Mouse (Mus musculus) forebrain, embryonic 15.5 days (tissue): ENCODE results near the gene Slc4a8. TPM values are rescaled to one million over a fixed set of nuclear protein-coding genes. Genes with fewer than 3 reads are reported as not detected.

Experiments
- ATAC-seq: fragments of 200-750 bp; cut with Nextera tagmentation; replicated peaks from 2 replicates; pipeline ENCODE4 v1.8.0; 2017; ENCODE audit warnings: mild to moderate bottlenecking, moderate TSS enrichment, moderate library complexity
- H3K27ac ChIP-seq: fragments of 300-500 bp; sonication (generic); replicated peaks from 2 replicates; pipeline ENCODE4 v1.5.1; 2015; ENCODE audit warnings: mild to moderate bottlenecking, inconsistent platforms
- H3K27me3 ChIP-seq: fragments of 300-500 bp; sonication (generic); 2 replicates; pipeline ENCODE4 v1.6.1; 2015; ENCODE audit warnings: inconsistent platforms
- H3K36me3 ChIP-seq: fragments of 300-500 bp; sonication (generic); 2 replicates; pipeline ENCODE4 v1.6.1; 2015; ENCODE audit warnings: mild to moderate bottlenecking, inconsistent platforms
- H3K4me1 ChIP-seq: fragments of 300-500 bp; sonication (generic); 2 replicates; pipeline ENCODE4 v1.6.1; 2015; ENCODE audit warnings: inconsistent platforms
- H3K4me2 ChIP-seq: fragments of 300-500 bp; sonication (generic); replicated peaks from 2 replicates; pipeline ENCODE4 v1.6.1; 2015; ENCODE audit warnings: mild to moderate bottlenecking, inconsistent platforms
- H3K4me3 ChIP-seq: fragments of 300-500 bp; sonication (generic); 2 replicates; pipeline ENCODE4 v1.5.1; 2015; ENCODE audit warnings: mild to moderate bottlenecking, inconsistent platforms
- H3K9ac ChIP-seq: fragments of 300-500 bp; sonication (generic); replicated peaks from 2 replicates; pipeline ENCODE4 v1.6.1; 2015; ENCODE audit warnings: mild to moderate bottlenecking, inconsistent platforms
- H3K9me3 ChIP-seq: fragments of 300-500 bp; sonication (generic); 2 replicates; pipeline ENCODE4 v1.6.1; 2016; ENCODE audit warnings: inconsistent platforms
- WGBS: fragments of 180-500 bp; shearing (Covaris S2); methylation state at CpG from one replicate; pipeline ENCODE4 v1.1.7; 2015; ENCODE audit warnings: mixed read lengths; 5-methylcytosine and 5-hydroxymethylcytosine counted together
- polyA plus RNA-seq: library from polyadenylated mRNA; unstranded; fragments of >200 nt; fragmentation: Nextera tagmentation; extraction: Ambion mirVana; gene quantifications from 2 replicates; pipeline ENCODE4 v1.2.1, GENCODE M21; 2015

Slc4a8 gene
- polyA plus RNA-seq, 1 experiment from 2014 or later: 22.8 TPM

DNA sequence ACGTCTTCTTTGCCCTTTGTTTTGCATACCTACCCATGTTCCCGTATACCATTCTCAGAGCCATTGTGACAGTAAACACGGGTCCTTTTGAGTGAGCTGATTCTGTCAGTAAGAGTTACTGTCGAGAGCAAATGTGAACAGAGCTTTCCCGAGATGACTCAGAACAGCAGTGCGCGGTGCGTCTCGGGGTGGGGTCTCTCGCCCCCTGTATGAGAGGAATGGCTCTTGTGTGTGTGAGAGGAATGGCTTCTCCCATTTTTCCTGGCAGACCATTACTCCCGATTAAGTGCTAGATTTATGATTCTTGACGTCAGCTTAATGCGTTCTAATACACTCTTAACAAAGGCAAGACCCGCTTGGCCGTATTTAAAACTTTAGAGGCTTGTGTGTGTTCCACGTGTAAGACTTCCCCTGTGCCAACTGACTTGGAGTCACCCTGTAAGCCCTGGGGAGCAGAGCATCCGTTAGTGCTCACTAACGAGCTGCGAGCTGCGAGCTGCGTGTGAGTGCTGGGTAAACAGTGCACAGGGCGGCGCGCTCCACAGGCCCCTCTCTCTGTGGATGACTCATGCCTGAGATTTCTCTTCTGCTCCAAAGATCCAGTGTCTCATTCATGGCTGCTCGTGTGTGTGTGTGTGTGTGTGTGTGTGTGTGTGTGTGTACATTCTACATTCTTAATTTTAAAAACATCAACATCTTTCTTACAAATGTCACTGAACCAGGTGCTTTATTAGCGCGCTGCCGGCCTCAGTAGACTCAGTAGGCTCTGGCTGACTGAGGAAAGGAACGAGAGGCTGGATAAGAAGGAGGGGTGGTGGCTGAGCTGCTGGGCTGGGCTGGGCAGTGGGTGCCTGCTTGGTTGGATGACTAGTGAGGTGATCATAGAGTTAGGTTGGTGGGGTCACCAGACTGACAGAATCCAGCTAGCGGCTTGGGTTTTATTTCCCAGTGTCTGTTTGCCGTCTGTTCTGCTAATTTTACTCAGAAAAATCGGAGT is 15.8 kb downstream of the Slc4a8 start:
- H3K27ac ChIP-seq: no peak overlapping the region
- WGBS: 53% methylated on average over 32 of the region's 32 CpGs
- H3K4me3 ChIP-seq: no peak overlapping the region
- H3K9me3 ChIP-seq: no peaks in the 10 kb centered on the region
- H3K4me1 ChIP-seq: 0 out of 2 replicates have a peak, but pooled peaks cover 6% of the 10 kb centered on the region
- no peak overlapping the region for H3K9ac ChIP-seq
- no peak for ATAC-seq
- H3K4me2 ChIP-seq: no peak overlapping the region
- H3K36me3 ChIP-seq: no peaks in the 10 kb centered on the region
- H3K27me3 ChIP-seq: no peaks in the 10 kb centered on the region

DNA sequence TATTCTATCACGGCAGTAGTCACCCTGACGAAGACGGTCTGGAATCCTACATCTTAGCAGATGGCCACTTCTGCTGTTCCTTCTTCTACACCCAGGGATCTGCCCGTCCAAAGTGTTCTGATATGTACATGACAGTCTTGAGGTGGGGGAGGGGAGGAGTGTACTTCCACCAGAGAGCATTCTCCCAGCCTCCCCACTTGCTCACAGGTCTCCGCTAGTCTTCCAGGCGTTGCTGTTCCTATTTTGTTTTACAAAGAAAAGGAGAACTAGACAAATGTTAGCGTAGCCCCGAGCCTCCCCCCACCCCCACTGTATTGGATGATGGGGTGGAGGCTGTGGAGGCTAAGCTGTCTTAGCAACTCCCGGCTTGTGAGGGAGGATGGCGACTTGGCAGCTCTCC is 18.3 kb downstream of the Slc4a8 start:
- H3K27ac ChIP-seq: no peak overlapping the region
- no peaks in the 10 kb centered on the region for H3K27me3 ChIP-seq
- H3K4me1 ChIP-seq: 0 out of 2 replicates have a peak, but pooled peaks cover 6% of the 10 kb centered on the region
- no peak for ATAC-seq
- no peak overlapping the region for H3K9ac ChIP-seq
- no peak overlapping the region for H3K4me3 ChIP-seq
- H3K36me3 ChIP-seq: peaks cover 12% of the 10 kb centered on the region
- H3K9me3 ChIP-seq: no peaks in the 10 kb centered on the region
- WGBS: 58% methylated on average over 10 of the region's 10 CpGs
- H3K4me2 ChIP-seq: no peak overlapping the region

DNA sequence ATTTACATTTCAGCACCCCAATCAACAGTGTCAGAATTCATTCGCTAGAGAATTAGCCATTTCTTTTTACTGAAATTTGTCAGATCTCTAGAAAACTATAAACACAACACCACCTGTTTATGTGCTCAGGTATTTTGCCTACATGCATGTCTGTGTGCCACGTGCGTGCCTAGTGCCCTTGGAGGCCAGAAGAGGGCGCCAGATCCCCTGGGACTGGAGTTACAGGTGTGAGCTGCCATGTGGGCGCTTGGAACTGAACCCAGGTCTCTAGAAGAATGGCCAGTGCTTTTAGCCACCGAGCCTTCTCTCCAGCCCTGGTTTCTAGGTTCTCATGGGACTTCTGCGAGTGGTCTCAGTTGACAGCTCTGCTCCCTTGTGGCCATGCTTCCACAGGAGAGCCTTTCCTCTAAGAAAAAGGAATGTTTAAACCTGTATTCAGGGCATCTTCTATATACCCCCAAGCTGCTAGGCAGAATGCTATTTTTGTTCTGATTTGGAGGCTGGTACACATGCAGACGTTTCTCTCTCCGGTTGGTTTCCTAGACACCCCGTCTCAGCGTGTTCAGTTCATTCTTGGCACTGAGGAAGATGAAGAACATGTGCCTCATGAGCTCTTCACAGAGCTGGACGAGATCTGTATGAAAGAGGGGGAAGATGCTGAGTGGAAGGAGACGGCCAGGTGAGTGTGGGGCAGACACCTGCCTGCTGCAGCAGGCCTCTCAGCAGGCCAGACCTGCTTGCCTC is 21.9 kb downstream of the Slc4a8 start:
- no peak overlapping the region for H3K9ac ChIP-seq
- H3K9me3 ChIP-seq: no peaks in the 10 kb centered on the region
- no peak for ATAC-seq
- 92% methylated on average over 13 of the region's 13 CpGs for WGBS
- H3K4me3 ChIP-seq: no peak overlapping the region
- H3K4me1 ChIP-seq: 0 out of 2 replicates have a peak, but pooled peaks cover 6% of the 10 kb centered on the region
- peaks cover 29% of the 10 kb centered on the region for H3K36me3 ChIP-seq
- H3K4me2 ChIP-seq: no peak overlapping the region
- H3K27me3 ChIP-seq: no peaks in the 10 kb centered on the region
- H3K27ac ChIP-seq: no peak overlapping the region

DNA sequence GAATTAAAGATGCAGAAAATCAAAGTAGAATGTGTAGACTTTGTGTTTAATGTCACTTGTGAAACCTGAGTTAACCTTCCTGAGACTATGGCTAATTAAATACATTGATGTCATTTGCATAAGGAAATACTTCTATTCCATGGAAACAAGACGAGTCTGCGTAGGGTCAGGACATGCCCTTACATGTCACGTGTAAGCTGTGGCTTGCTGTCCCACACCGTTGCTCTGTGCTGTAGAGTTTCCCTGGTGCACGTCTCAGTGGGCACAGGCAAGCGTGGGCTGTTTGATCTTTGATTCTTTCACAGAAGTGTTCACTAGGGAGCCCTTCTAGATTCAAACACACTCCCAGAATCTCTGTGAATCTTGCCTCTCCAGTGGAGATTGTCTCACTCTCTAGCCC is 28.7 kb downstream of the Slc4a8 start:
- no peak overlapping the region for H3K4me2 ChIP-seq
- 78% methylated on average over 6 of the region's 6 CpGs for WGBS
- H3K27ac ChIP-seq: no peak overlapping the region
- H3K27me3 ChIP-seq: no peaks in the 10 kb centered on the region
- no peaks in the 10 kb centered on the region for H3K9me3 ChIP-seq
- no peak for ATAC-seq
- H3K36me3 ChIP-seq: peaks cover 42% of the 10 kb centered on the region
- H3K4me1 ChIP-seq: no peaks in the 10 kb centered on the region
- H3K9ac ChIP-seq: no peak overlapping the region
- no peak overlapping the region for H3K4me3 ChIP-seq

DNA sequence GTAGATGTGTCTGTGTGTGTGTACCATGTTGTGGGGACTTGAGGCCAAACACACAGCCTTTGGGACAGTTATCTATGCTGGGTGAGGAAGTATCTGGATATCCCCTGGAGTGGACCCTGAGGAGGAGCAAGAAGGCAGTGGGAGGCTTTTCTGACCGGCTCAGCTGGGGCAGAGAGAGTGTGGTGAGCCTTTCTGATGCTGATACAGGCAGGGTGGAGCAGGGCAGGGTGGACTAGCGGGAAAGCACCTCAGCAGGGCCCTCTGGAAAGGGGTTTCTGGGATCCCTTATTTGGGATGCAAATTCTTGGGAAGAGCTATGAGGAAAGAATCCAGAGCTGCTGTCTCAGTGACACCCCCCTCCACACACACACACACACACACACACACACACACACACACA is 30.8 kb downstream of the Slc4a8 start:
- peaks cover 46% of the 10 kb centered on the region for H3K36me3 ChIP-seq
- H3K27ac ChIP-seq: no peak overlapping the region
- H3K4me2 ChIP-seq: no peak overlapping the region
- no peaks in the 10 kb centered on the region for H3K27me3 ChIP-seq
- H3K9me3 ChIP-seq: no peaks in the 10 kb centered on the region
- no peaks in the 10 kb centered on the region for H3K4me1 ChIP-seq
- WGBS: 55% methylated on average over 2 of the region's 2 CpGs
- no peak for ATAC-seq
- no peak overlapping the region for H3K9ac ChIP-seq
- no peak overlapping the region for H3K4me3 ChIP-seq

DNA sequence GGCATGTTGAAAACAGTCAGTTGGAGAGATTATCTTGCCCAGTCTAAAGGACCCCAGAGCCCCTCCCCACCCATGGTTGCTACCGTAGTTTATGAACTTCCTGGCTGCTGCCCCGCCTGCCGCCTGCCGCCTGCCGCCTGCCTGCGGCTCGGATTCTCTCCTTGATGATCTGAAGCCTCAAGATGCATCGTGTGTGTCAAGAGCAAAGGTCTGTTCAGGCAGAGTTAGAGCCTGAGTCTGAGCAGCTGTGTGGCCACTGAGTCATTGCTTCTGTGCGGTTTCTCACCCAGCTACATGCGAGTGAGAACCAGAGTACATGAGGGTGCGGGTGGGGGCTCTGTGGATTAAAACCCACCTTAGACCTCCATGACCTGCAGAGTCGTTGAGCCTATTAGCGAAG is 39.4 kb downstream of the Slc4a8 start:
- Histone ChIP-seq H3K27me3 (no peaks in the 10 kb centered on the region), H3K27ac (no peak overlapping the region), H3K4me2 (no peak overlapping the region), H3K9ac (no peak overlapping the region), H3K4me3 (no peak overlapping the region), H3K36me3 (peaks cover 47% of the 10 kb centered on the region), H3K9me3 (no peaks in the 10 kb centered on the region), H3K4me1 (no peaks in the 10 kb centered on the region)
- ATAC-seq: no peak
- WGBS: 88% methylated on average over 13 of the region's 13 CpGs

DNA sequence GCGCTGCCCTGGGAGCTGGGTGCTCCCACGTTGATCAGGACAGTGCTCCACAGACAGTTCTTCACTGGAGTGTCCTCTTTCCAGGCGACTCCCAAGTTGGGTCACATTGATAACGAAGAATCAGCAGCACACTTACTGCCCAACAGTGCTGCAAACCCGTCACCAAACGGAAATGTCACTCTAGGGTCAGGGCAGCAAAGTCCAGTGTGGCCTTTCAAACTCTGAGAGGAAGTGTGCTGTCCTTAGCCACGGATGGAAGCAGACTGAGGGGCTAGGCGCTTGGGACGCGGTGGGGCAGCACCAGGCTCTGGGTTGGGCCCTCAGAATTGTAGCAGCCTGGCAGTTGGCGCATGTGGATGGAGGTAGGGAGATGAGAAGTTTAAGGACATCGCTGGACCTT is 46.5 kb downstream of the Slc4a8 start:
- Histone ChIP-seq H3K9me3 (no peaks in the 10 kb centered on the region), H3K9ac (no peak overlapping the region), H3K4me1 (no peaks in the 10 kb centered on the region), H3K27ac (no peak overlapping the region), H3K4me3 (no peak overlapping the region), H3K4me2 (no peak overlapping the region), H3K27me3 (no peaks in the 10 kb centered on the region), H3K36me3 (peaks cover 51% of the 10 kb centered on the region)
- ATAC-seq: no peak
- 88% methylated on average over 12 of the region's 12 CpGs for WGBS

DNA sequence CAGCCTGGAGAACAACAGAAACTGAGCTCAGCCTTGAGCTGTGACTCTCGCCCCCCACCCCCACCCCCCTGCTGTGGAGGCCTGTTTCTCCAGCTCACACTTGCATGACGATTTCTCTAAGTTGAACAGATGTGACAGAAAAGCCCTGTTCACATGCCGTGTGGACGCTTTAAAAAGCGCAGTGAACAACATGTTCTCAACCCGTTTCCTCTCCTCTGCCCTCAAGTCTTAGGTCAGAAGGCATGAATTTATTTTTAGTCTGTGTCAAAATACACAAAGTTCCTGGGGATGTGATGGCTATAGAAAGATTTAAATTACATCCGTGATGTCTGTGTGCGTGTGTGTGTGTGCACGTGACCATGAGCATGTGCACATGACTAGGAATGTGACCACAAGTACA is 46.9 kb downstream of the Slc4a8 start:
- no peak for ATAC-seq
- Histone ChIP-seq H3K36me3 (peaks cover 51% of the 10 kb centered on the region), H3K27ac (no peak overlapping the region), H3K4me3 (no peak overlapping the region), H3K9me3 (no peaks in the 10 kb centered on the region), H3K9ac (no peak overlapping the region), H3K4me1 (no peaks in the 10 kb centered on the region), H3K27me3 (no peaks in the 10 kb centered on the region), H3K4me2 (no peak overlapping the region)
- 82% methylated on average over 9 of the region's 9 CpGs for WGBS

DNA sequence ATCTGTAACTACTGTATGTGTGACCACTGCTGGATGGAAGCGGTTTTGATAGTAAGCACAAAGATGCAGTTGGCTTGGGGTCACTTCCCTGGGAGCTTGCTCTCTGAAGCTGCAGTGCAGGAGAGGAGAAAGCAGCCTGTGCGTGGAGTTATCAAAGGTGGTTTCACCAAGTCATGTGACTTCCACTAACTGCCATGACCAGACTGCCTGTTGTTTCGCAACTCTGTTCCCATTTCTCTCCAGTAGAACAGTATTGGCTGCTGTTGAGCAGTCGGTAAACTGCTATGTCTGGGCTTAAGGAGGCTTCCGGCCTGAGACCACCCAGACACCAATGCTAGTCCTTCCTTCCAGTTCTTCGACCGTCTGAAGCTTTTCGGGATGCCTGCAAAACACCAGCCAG is 48.7 kb downstream of the Slc4a8 start:
- Histone ChIP-seq H3K4me2 (no peak overlapping the region), H3K9me3 (no peaks in the 10 kb centered on the region), H3K27me3 (no peaks in the 10 kb centered on the region), H3K36me3 (peaks cover 48% of the 10 kb centered on the region), H3K4me1 (peaks cover 6% of the 10 kb centered on the region; the same call in 1 of the 2 replicates), H3K27ac (no peak overlapping the region), H3K9ac (no peak overlapping the region), H3K4me3 (no peak overlapping the region)
- no peak for ATAC-seq
- 92% methylated on average over 8 of the region's 8 CpGs for WGBS

DNA sequence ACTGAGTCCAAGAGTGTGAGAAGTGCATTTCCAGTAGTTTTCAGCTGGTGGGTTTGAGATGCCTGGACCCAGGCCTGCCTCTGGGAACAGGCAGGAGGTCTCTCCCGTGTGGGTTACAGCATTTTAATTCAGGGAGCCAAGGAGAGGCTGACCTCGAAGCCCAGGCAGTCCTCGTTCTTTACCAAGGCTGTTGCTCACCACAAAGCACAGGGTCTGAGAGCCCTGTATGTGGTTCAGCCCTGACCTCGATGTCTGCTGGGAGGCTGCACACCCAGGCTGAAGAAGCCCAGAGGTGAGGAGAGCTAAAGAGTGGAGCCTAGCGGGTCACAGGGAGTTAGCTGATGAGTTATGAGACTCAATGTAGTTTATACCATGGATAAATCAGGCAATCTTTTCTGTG is 52.0 kb downstream of the Slc4a8 start:
- WGBS: 81% methylated on average over 5 of the region's 5 CpGs
- Histone ChIP-seq H3K4me1 (peaks cover 6% of the 10 kb centered on the region; the same call in 1 of the 2 replicates), H3K9me3 (no peaks in the 10 kb centered on the region), H3K4me3 (no peak overlapping the region), H3K9ac (no peak overlapping the region), H3K27me3 (no peaks in the 10 kb centered on the region), H3K27ac (no peak overlapping the region), H3K4me2 (no peak overlapping the region), H3K36me3 (peaks cover 48% of the 10 kb centered on the region)
- ATAC-seq: no peak

DNA sequence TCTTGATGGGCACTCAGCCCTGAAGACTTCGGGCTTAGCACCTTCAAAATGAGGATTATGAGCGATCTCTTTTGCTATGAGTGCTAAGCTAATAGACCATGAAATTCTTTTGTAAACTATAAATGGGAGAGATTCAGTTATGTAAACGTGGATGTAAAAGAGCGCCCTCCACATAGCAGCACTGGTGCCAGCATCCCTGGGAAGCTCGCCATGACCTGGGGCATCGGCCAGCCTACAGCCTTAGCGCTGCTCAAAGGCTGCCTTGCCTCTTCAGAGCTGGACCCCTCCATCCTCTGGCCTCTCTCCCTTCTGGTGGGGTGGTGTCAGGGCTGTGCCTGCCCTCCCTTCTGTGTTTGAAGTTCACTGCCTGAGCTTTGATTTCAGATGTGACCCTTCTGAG is 52.5 kb downstream of the Slc4a8 start:
- Histone ChIP-seq H3K9ac (no peak overlapping the region), H3K27me3 (no peaks in the 10 kb centered on the region), H3K36me3 (peaks cover 54% of the 10 kb centered on the region)

DNA sequence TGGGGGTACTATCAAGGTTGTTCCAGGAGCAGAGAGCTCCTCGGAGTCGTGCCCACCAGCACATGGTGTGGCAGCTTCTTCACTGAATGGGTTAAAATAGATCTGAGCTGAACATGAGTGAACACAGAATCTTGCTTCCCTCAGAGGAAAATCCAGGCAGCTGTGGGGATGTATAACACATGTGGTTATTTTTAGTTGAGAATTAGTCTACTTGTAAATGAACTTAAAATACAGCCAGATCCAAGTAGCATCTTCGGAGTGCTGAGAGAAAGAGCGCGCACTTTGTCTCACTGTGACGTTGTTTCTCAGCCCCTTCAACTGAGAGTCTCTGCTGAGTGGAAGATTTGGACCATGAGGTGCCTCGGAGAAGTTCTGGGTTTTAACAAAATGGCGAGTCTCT is 53.8 kb downstream of the Slc4a8 start:
- Histone ChIP-seq H3K27me3 (no peaks in the 10 kb centered on the region), H3K4me1 (peaks cover 6% of the 10 kb centered on the region; the same call in 1 of the 2 replicates), H3K9ac (no peak overlapping the region), H3K36me3 (peaks cover 48% of the 10 kb centered on the region), H3K4me3 (no peak overlapping the region), H3K4me2 (no peak overlapping the region), H3K9me3 (no peaks in the 10 kb centered on the region), H3K27ac (no peak overlapping the region)
- 91% methylated on average over 8 of the region's 8 CpGs for WGBS
- no peak for ATAC-seq

More for the DNA sequence above, 52.5 kb downstream of the Slc4a8 start:
- ATAC-seq: no peak
- Histone ChIP-seq H3K27ac (no peak overlapping the region), H3K9me3 (no peaks in the 10 kb centered on the region), H3K4me3 (no peak overlapping the region), H3K4me2 (no peak overlapping the region), H3K4me1 (peaks cover 6% of the 10 kb centered on the region; the same call in 1 of the 2 replicates)
- 33% methylated on average over 7 of the region's 7 CpGs for WGBS
